Mouse (Mus musculus) frontal cortex, postnatal 10 days (tissue): Measurements from ENCODE around the gene Hapln2.
A peak's percentile ranks its signal among the peaks of the same experiment; 100 is the strongest.

Source experiments
- DNase-seq, 2 experiments: peaks; one replicate each; pipeline ENCODE4 v3.0.0; 2022; ENCODE audit warnings: low spot score in 2 of 2, mixed read lengths in 1 of 2

Gene Hapln2

DNA sequence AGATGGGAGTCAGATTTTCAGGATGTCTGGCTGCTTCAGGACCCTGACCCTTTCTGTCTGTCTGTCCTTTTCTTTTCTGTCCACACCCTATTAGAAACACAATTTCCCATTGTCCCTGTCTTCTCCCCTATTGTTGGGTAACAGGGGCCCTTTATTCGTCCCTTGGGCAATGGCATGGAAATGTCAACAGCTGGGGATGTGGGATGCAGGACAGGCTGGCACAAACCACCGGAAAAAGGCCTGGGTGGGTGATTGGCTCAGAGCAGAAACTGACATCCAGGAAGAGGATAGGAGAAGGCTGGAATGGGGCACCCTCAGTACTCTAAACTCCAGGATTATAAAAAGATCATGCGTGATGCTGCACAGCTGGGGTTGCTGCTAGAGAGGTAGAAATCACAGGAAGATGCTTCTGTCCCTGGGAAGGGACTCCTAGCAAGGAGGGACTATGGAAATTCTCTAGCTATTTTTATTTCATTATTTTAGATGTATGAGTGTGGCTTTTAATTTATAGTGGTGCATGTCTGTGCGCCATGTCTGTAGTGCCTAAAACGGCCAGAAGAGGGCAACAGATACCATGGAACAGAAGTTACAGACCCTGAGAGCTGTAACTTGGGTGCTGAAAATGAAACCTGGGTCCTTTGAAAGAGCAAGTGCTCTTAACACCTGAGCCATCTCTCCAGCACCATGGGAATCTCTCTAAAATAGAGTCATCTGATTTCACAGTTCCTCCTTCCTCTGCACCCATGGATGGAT lies at the start of gene Hapln2:
TSS of gene Hapln2 (minus strand) at position 150 of the 753 bp plus-strand sequence.
- DNase-seq, result no peak

DNA sequence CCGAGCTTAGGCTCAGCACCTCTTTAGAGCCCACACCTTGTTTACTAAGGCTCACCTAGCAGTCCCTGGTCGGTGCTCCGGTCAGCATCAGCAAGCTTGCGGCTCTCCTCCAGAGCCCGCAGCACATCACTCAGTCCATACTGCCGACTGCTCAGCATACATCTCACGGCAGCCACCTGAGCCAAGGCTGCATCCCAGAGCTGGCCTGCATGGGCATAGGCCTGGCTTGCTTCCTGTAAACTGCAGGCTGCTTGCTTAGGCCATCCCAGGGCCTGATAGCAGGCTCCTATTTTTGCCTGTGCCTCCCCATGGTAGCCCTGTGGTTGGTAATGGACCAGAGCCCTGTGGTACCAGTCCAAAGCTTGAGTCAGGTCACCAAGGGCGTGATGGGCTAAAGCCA lies 47.4 kb upstream of the Hapln2 start:
- no peak for DNase-seq

- DNase-seq, result no peak
Measured at GRCm38 (mm10) chr3:88074351-88074750, 47.0 kb upstream of the Hapln2 start.

DNA sequence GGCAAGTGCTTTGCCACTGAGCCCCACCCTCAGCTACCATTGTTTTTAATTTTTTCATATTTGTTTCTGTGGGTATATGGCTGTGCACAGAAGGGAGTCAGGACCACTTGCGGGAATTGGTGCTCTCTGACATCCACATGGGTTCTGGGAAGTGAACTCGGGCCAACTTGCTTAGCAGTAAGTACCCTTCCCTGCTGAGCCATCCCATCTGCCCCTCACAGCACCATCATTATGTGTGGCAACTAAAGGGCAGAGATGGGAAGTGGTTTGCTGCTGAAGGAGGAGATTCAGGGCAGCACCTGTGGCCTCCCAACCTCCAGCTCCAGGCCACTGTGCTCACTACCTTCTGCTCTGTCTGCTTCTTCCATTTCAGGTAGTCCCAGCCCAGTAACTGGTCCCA lies 46.2 kb upstream of the Hapln2 start:
- no peak for DNase-seq

DNA sequence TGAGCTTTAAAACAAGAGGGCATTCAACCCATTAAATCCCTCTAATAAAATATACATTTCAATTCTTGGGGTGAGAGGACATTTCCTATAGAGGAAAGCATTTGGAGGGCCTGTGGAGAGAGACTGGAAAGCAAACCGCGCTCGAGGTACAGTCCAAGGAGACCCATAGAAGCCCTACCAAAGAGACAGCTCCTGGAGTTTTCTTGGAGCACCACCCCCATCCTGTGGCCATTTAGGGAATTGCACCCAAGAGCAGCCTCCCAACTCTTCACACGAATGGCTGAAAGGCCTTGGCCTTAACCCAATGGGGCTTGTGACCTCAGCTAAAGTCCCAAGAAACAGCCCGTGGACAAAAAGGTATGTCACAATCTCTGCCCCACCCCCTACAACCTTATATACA lies 44.4 kb upstream of the Hapln2 start:
- DNase-seq, result peak; percentile 75 to 84

DNA sequence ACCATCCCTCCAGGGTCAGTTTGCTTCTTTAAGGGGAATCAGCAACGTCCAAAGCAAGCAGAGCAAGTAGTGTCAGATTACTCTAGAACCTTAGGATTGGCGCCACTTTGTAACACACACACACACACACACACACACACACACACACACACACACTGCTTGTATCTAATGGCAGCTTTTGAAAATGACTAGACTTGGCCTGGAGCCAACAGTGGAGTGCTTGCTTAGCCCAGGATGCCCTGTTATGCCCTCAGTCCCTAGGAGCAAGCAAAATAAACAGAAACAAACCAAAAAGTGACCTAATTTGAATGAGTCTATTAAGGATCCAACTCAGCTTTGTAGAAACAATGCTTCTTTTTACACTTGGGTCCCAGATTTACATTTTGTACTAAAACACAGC lies 41.0 kb upstream of the Hapln2 start:
- DNase-seq, result no peak

- DNase-seq, result peak; percentile 76
Measured at GRCm38 (mm10) chr3:88057902-88058696, 30.7 kb upstream of the Hapln2 start, which contains the start of gene Naxe. TSS of gene Naxe (minus strand) at chr3:88058495.

GRCm38 (mm10) chr3:88057030-88057429 lies 29.6 kb upstream of the Hapln2 start:
- no peak for DNase-seq

- DNase-seq, result no peak
Measured at GRCm38 (mm10) chr3:88049532-88049931, 22.1 kb upstream of the Hapln2 start.

DNA sequence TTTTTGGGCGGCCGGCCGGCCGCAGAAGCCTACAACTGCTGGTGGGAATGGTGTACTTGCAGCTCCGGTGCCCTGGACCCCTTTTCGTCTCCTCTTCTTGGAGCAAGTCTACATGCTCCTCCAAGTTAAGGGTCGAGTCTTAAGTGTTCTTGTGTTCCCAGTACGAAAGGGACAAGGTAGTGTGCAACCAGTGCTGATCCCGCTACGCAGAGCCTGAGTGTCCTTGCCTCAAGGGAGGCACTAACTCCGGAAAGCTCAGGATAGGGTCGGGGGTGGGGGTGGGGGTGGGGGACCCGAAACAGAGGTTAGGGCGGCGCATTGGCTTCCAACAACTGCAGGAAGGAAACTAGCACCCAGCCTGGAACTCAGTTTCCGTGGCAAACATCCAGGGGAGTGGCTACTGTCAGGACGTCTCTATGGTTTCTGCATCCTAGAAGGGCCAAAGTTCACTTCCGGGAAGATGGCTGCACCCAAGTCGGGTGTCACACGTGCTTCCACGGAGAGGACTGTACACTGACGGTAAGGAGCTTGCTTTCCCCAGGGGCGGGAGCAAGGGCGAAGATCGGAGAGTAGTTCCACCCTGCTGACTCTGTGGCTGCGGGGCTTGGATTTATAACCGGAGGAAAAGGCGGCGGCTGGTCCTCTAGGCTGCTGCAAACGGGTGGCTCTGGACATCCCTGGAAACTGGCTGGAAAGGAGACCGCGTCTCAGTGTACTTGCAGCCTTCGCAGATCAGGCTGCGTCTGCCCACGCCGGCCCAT lies 15.5 kb upstream of the Hapln2 start, which contains the start of gene Gpatch4:
TSS of gene Gpatch4 (plus strand) at position 448 of the 761 bp plus-strand sequence.
- DNase-seq, result peak; percentile 80 to 81

- DNase-seq, result no peak
Measured at GRCm38 (mm10) chr3:88035561-88036293, 8.3 kb upstream of the Hapln2 start.

- DNase-seq, result no peak
Measured at GRCm38 (mm10) chr3:88033506-88033905, 6.1 kb upstream of the Hapln2 start.

DNA sequence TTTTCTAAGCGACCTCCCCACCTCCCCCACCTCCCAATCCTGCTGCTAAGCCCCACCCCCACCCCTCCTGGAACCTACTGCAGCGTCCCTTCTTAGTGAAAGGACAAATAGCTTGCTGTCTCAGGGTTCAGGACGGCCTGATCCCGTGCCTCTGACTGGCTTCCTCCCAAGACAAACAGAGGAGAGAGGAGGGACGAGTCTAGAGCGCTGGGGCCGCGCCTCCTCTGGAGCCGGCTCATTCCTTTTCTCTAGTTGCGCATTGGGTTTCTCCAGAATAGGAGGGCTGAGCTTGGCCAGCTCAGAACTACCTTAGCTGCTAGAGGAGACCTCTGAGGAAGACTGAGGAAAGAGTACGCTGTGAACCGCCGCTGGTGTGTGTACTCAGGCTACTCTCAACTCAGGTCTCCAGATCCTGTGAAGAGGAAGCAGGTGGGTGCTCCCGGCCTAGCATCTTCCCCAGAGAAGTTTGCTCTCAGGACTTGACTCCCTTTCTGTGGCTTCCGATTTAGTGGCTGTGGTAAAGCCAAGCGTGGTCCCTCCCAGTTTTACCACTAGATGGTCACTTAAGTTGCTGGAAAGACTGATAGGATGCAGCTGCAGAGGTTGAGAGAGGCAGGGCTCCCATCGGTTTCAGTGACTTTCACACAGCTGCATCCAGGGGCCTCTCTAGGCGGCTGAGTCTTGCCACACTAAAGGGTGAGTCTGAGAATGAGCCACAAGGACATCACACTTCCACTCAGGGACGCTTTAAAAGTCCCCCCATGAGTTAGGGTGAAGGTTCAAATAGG lies 3.4 kb upstream of the Hapln2 start:
- no peak for DNase-seq

DNA sequence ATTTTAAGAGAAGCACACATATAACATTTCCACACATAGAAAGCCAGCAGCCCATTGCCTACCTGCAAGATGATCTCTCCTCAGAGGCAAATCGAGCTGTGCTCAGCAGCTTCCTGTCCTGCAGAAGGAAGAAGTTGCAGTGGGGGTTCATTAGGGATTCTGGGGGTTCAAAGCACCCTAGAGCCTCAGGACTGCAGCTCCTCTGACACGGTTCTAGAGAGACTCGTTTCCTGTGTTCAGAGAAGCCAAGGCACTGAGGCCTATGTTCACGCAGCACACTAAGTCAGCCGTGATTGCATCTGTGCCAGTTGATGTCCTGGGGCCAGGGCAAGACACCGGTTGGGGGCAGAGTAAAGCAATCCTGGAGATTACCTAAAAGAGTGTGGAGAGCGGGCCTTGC lies 560 bp downstream of the Hapln2 start:
- DNase-seq, result no peak

- DNase-seq, result no peak
Measured at GRCm38 (mm10) chr3:88023192-88024074, 4.0 kb downstream of the Hapln2 start.

DNA sequence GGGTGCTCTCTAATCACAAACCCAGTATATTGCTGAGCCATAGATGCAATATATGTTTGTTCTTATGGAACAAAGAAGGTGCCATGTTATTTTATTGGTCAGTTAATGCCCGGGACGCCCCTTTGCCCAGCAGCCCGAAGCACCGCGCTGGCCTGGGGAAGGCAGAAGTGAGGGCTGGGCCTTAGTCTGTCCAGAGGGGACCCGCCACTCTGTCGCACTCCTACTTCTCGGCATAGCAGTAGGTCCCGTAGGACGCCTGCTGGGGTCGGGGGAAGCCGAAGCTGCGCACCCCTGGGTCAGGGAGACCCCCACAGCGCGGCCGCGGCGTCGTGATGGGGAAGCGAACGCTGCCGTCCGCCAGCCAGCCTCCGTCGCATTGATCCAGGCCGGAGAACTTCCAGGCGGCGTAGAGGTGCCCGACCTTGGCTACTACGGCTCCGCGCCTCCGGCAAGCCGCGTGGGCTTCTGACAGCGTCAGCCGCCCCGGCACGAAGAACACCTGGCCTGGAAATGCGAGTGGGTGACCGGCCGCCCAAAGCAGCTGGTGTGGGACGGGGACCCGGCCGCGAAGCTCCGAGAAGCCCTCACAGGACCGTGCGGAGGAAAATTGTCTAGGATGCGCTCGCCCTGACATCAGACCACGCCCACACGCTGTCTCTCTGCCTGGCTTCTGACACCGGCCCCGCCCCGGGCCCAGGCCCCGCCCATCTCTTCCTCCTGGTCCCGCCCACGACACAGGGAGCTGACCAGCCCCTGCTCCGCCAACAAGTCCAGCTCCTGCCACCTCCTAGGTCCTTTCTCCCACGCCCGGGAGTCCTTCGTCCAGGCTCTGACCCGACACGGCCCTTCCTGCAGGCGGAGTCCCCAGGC lies 4.8 kb downstream of the Hapln2 start:
- DNase-seq, result peak; percentile 48 to 64

- no peak for DNase-seq
Measured at GRCm38 (mm10) chr3:88010634-88011265, 16.6 kb downstream of the Hapln2 start.
